Mouse (Mus musculus) heart, embryonic 11.5 days (tissue): ENCODE data around the gene Hoxa9. TPM values are rescaled to one million over a fixed set of nuclear protein-coding genes. Genes with fewer than 3 reads are reported as not detected.
A peak's percentile ranks its signal among the peaks of the same experiment; 100 is the strongest.

Source experiments
- ATAC-seq: fragments of 200-750 bp; cut with Nextera tagmentation; replicated peaks from 2 replicates; pipeline ENCODE4 v1.8.0; 2017; ENCODE audit warnings: moderate library complexity; ENCODE audit not compliant: insufficient number of reproducible peaks, low FRiP score, low TSS enrichment
- H3K27ac ChIP-seq: fragments of 300-500 bp; sonication (generic); 2 replicates; pipeline ENCODE4 v1.5.1; 2014; ENCODE audit warnings: mild to moderate bottlenecking, low read depth, low read length
- H3K27me3 ChIP-seq: fragments of 300-500 bp; sonication (generic); 2 replicates; pipeline ENCODE4 v1.6.1; 2014; ENCODE audit warnings: mild to moderate bottlenecking, low read length, mixed read lengths; ENCODE audit not compliant: control insufficient read depth, insufficient read depth
- H3K36me3 ChIP-seq: fragments of 300-500 bp; sonication (generic); 2 replicates; pipeline ENCODE4 v1.6.1; 2014; ENCODE audit warnings: mild to moderate bottlenecking, low read length, moderate library complexity, mixed read lengths; ENCODE audit not compliant: control insufficient read depth, insufficient read depth
- H3K4me1 ChIP-seq: fragments of 300-500 bp; sonication (generic); 2 replicates; pipeline ENCODE4 v1.6.1; 2014; ENCODE audit warnings: low read length; ENCODE audit not compliant: control insufficient read depth, insufficient read depth
- H3K4me2 ChIP-seq: fragments of 300-500 bp; sonication (generic); 2 replicates; pipeline ENCODE4 v1.6.1; 2014; ENCODE audit warnings: mild to moderate bottlenecking, moderate library complexity
- H3K4me3 ChIP-seq: fragments of 300-500 bp; sonication (generic); 2 replicates; pipeline ENCODE4 v1.5.1; 2014; ENCODE audit warnings: low read depth, low read length
- H3K9ac ChIP-seq: fragments of 300-500 bp; sonication (generic); 2 replicates; pipeline ENCODE4 v1.6.1; 2014; ENCODE audit warnings: mild to moderate bottlenecking, low read depth, low read length, moderate library complexity
- H3K9me3 ChIP-seq: fragments of 300-500 bp; sonication (generic); replicated peaks from 2 replicates; pipeline ENCODE4 v1.6.1; 2016; ENCODE audit warnings: low read length; ENCODE audit not compliant: control insufficient read depth
- WGBS: fragments of 180-500 bp; shearing (Covaris S2); extraction: QIAGEN DNeasy Blood & Tissue Kit; methylation state at CpG from one replicate; pipeline ENCODE4 v1.1.7; 2014; ENCODE audit not compliant: insufficient replicate concordance; 5-methylcytosine and 5-hydroxymethylcytosine counted together
- polyA plus RNA-seq: library from polyadenylated mRNA; unstranded; fragments of >200 nt; fragmentation: Nextera tagmentation; extraction: Ambion mirVana; gene quantifications from 2 replicates; pipeline ENCODE4 v1.2.1, GENCODE M21; 2014

Gene Hoxa9
- polyA plus RNA-seq, 1 experiment from 2014 or later: 0.29 TPM

DNA sequence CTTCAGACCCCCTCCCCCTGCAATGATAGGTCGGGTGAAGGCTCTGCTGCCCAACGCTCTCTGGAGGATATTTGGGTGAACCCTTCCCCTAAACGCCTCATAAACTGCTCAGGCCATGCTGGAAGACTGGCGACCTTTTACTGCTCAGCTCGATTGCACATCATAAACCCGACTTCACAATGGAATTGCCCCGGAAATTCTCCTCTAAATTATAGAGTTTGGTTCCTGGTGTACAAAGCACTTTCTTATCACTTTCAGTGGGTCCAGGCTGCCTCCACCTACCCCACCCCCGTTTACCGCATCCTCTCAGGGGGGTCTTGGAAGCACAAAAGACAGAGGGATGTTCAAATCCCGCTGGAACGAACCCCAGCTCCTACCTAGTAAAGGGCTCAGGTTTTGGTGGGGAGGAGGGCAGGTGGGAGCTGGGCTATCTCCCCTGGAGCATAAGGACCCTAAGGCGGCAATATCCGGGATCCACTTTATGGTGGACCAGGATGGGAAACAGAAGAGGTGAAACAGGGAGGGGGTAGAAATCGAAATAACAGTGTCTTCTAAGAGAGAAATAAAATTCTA is 12.2 kb downstream of the Hoxa9 start:
- H3K4me3 ChIP-seq: no peak overlapping the region
- 0 out of 2 replicates have a peak, but pooled peaks cover 4% of the 10 kb centered on the region for H3K4me1 ChIP-seq
- no peaks in the 10 kb centered on the region for H3K36me3 ChIP-seq
- WGBS: 12% methylated on average over 14 of the region's 14 CpGs
- H3K9me3 ChIP-seq: no peaks in the 10 kb centered on the region
- H3K9ac ChIP-seq: no peak overlapping the region
- peaks cover 100% of the 10 kb centered on the region for H3K27me3 ChIP-seq
- H3K27ac ChIP-seq: no peak overlapping the region
- no peak overlapping the region for H3K4me2 ChIP-seq
- no peak for ATAC-seq

DNA sequence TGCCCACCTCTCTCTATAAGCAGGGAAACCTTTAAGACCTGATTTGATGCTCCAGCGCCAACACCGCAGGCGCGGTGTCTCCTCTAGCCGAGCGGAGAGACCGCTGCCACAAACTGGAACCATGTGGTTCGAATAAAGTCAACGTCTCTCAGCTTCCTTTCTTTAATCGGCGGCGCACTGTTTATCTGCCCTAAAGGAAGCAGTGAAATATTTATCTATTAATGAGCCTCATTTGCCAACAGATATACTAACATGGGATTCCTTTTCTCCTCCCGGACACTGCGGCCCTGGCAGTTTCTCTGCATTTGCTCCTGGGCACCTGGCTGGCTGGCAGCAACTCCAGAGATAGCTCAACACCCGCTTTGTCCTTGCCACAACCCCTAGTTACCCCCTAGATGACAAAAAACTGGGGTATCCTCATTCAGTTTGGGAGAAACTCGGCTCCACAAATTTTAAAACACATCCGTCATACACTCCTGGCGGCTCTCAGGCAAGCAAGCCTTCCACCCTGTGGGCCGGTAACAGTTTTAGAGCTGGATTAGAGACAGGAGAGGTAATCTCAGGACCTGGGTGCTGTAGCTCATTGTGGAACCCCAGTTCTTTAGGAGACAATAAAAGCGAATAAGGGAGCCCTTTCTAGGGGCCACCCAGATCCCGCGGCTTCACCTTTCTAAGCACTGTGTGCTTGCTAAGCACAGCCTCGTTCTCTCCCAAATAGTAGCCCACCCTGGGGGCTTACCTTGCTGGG is 12.8 kb downstream of the Hoxa9 start:
- Histone ChIP-seq H3K27me3 (peaks cover 100% of the 10 kb centered on the region), H3K4me2 (no peak overlapping the region), H3K9ac (no peak overlapping the region), H3K36me3 (no peaks in the 10 kb centered on the region), H3K27ac (no peak overlapping the region), H3K4me3 (peak overlapping the region; percentile 27; the same call in 1 of the 2 replicates), H3K4me1 (peaks cover 4% of the 10 kb centered on the region), H3K9me3 (no peaks in the 10 kb centered on the region)
- WGBS: 5% methylated on average over 23 of the region's 23 CpGs
- ATAC-seq: no peak

DNA sequence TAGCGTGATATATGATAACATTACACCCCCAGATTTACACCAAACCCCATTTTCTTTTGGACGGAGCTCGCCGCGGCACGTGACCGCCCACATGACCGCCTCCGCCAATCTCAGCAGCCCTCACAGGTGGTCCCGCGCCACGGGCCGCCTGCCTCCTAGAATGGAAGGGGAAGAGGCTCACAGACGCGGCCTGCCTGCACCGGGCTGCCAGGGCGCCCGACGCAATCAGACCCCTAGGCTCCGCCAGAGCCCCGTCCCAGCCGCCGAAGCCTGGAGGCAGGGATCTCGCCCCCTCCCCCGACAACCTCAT is 13.5 kb downstream of the Hoxa9 start:
- Histone ChIP-seq H3K27ac (no peak overlapping the region), H3K4me3 (peak overlapping the region; percentile 27), H3K36me3 (no peaks in the 10 kb centered on the region), H3K4me2 (peak overlapping the region; percentile 54), H3K27me3 (peaks cover 100% of the 10 kb centered on the region), H3K9me3 (no peaks in the 10 kb centered on the region), H3K4me1 (peaks cover 10% of the 10 kb centered on the region), H3K9ac (no peak overlapping the region)
- WGBS: under 1% methylated on average over 25 of the region's 25 CpGs
- peak; percentile 22; the same call in 1 of the 2 replicates for ATAC-seq

DNA sequence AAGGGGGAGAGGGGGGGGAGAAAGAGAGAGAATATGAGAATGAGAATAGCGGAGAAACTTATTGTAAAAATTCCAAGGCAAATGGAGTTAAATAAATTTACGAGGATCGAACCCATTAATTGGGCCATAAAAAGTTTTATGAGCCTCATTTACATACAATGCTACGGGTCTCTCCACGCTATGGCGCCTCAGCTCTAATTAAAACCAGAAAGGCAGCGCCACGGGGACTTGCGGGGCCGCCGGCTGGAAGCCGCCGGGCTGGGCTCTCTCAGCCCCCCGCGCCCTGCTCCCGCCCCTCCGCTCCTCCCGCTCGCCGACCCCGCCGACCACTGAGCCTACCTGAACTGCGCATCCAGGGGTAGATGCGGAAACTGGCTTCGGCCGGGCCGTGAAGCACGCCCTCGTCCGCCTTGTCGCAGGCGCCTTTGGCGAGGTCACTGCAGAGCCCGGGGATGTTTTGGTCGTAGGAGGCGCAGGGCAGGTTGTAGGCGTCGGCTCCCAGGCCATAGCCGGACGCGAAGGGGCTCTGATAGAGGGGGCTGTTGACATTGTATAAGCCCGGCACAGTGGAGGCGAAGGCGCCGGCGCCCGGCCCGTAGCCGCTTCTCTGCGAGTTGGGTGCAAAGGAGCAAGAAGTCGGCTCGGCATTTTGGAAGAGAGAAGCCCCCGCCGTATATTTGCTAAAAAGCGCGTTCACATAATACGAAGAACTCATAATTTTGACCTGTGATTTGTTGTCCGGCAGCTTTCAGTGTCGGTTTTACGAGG is 14.0 kb downstream of the Hoxa9 start:
- no peak for ATAC-seq
- Histone ChIP-seq H3K27me3 (peaks cover 100% of the 10 kb centered on the region), H3K4me3 (peak overlapping the region; percentile 27), H3K4me1 (peaks cover 10% of the 10 kb centered on the region), H3K36me3 (no peaks in the 10 kb centered on the region), H3K9ac (no peak overlapping the region), H3K4me2 (peak overlapping the region; percentile 54), H3K9me3 (no peaks in the 10 kb centered on the region), H3K27ac (no peak overlapping the region)
- 2% methylated on average over 60 of the region's 60 CpGs for WGBS

DNA sequence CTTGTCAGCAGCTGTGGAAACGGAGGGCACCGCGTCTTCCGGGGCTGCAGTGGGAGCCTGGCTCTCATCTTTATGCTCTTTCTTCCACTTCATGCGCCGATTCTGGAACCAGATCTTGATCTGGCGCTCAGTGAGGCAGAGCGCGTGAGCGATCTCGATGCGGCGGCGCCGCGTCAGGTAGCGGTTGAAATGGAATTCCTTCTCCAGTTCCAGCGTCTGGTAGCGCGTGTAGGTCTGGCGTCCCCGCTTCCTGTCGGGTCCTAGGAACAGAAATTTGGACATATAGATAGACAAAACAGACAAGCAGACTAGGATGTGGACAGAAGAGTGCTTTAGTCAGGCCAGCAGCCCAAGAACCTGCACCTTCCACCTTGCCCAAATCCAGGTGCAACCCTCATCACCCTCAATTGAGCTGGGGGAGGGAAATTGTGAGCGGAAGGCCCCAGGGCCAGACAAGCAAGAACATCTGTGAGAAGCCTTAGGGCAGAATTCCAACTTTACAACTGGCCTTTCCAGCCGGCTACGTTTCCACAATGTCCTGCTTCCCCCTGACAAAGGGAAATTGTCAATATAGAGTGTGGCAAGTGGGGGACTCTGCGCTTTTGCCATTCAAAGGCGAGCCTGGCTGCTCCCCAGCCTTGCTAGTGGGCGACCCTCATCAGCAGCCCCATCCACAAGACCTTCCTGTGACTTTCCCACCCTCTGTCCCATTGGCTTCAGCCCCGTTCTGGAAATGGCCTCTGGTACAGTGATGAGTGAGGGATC is 14.9 kb downstream of the Hoxa9 start:
- no peak overlapping the region for H3K4me3 ChIP-seq

DNA sequence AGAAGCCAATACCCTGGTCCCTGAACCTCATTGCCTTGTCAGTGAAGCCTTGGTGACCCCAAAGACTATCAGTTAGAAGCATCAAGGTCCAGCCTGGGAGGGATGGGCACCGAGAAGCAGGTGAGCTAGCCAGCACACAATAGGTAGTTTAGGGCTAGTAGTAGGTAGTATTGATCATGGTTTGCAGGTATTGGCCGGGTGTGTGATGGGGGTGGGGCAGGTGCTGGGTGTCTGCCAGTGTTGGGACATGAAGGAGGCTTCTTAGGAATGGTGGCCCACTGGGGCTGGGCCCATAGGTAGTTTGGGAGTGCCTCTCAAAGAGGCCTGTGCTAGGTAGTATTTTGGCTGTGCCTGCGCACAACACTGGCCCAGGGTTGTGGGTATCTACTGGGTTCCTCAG is 15.8 kb downstream of the Hoxa9 start:
- peaks cover 99% of the 10 kb centered on the region for H3K27me3 ChIP-seq
- peaks cover 13% of the 10 kb centered on the region for H3K4me1 ChIP-seq
- no peak overlapping the region for H3K9ac ChIP-seq
- H3K9me3 ChIP-seq: no peaks in the 10 kb centered on the region
- no peak overlapping the region for H3K27ac ChIP-seq
- 7% methylated on average over 3 of the region's 3 CpGs for WGBS
- H3K4me3 ChIP-seq: no peak overlapping the region
- H3K4me2 ChIP-seq: no peak overlapping the region
- no peak for ATAC-seq
- H3K36me3 ChIP-seq: no peaks in the 10 kb centered on the region

More for the DNA sequence above, 14.9 kb downstream of the Hoxa9 start:
- no peak overlapping the region for H3K9ac ChIP-seq
- ATAC-seq: no peak
- H3K4me2 ChIP-seq: peak overlapping the region; percentile 14; the same call in 1 of the 2 replicates
- H3K36me3 ChIP-seq: no peaks in the 10 kb centered on the region
- peaks cover 13% of the 10 kb centered on the region for H3K4me1 ChIP-seq
- H3K27ac ChIP-seq: no peak overlapping the region
- WGBS: 2% methylated on average over 30 of the region's 30 CpGs
- no peaks in the 10 kb centered on the region for H3K9me3 ChIP-seq
- H3K27me3 ChIP-seq: peaks cover 100% of the 10 kb centered on the region

DNA sequence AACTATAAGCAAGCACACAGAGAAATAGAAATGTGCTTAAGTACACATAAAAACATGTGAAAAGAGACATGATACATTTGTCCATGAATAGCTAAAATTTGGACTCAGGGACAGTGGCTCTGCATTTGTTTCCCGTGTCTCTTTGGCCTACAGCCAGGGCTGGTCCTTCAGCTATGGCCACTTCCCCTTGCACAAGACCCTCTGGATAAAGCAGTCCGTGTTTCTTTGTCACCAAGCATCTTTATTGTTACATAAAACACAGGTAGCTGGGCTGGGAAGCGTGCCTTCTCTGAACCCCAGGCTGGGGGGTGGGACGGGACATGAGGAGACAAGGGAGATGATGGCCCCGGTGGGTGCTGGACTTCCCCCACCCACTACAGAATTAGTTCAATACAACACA is 16.6 kb downstream of the Hoxa9 start:
- H3K4me2 ChIP-seq: no peak overlapping the region
- no peak overlapping the region for H3K4me3 ChIP-seq
- H3K9me3 ChIP-seq: no peaks in the 10 kb centered on the region
- 12% methylated on average over 5 of the region's 5 CpGs for WGBS
- H3K27me3 ChIP-seq: peaks cover 99% of the 10 kb centered on the region
- H3K9ac ChIP-seq: no peak overlapping the region
- no peaks in the 10 kb centered on the region for H3K36me3 ChIP-seq
- H3K27ac ChIP-seq: no peak overlapping the region
- no peak for ATAC-seq
- H3K4me1 ChIP-seq: peaks cover 13% of the 10 kb centered on the region
